In genomic region chr6:128844131-128844530, GRCm38 (mm10) we compare ENCODE assay signal across 8 mouse cellular contexts. TPM values are rescaled to one million over a fixed set of nuclear protein-coding genes. Genes with fewer than 3 reads are reported as not detected.
DNase-seq lines count a peak whose midpoint lies in the region; ATAC-seq and TF ChIP-seq lines count a peak whose summit lies in the region.

No protein-coding gene starts in this region.

- H3K9ac ChIP-seq in embryonic facial prominence, embryonic 13.5 days, result peak overlapping the region; percentile 78
- H3K9ac ChIP-seq in limb, embryonic 12.5 days (replicated peaks), result no peak overlapping the region

- peak overlapping the region; percentile 97 for H3K4me3 ChIP-seq in layer of hippocampus, adult 2 months
- peak overlapping the region; percentile 79 for H3K4me3 ChIP-seq in embryonic facial prominence, embryonic 13.5 days
- H3K4me3 ChIP-seq in limb, embryonic 12.5 days (replicated peaks), result peak overlapping the region; percentile 75

- peak overlapping the region; percentile 69 for H3K4me2 ChIP-seq in embryonic facial prominence, embryonic 13.5 days
- H3K4me2 ChIP-seq in limb, embryonic 12.5 days, result peak overlapping the region; percentile 62

- H3K27ac ChIP-seq in layer of hippocampus, adult 2 months, result peak overlapping the region; percentile 86
- peak overlapping the region; percentile 96 for H3K27ac ChIP-seq in embryonic facial prominence, embryonic 13.5 days
- H3K27ac ChIP-seq in limb, embryonic 12.5 days, result peak overlapping the region; percentile 91; the same call in 1 of the 2 replicates

- H3K4me1 ChIP-seq in embryonic facial prominence, embryonic 13.5 days, result peaks cover 12% of the 10 kb centered on the region; the same call in 1 of the 2 replicates
- peaks cover 18% of the 10 kb centered on the region for H3K4me1 ChIP-seq in limb, embryonic 12.5 days (replicated peaks)

- no peaks in the 10 kb centered on the region for H3K36me3 ChIP-seq in embryonic facial prominence, embryonic 13.5 days
- no peaks in the 10 kb centered on the region for H3K36me3 ChIP-seq in limb, embryonic 12.5 days
- peaks cover 7% of the 10 kb centered on the region for H3K36me3 ChIP-seq in splenic B cell, adult 2 months (ENCODE audit: control insufficient read depth, insufficient read depth, low read length, poor library complexity, severe bottlenecking)

- no peaks in the 10 kb centered on the region for H3K9me3 ChIP-seq in embryonic facial prominence, embryonic 13.5 days
- H3K9me3 ChIP-seq in limb, embryonic 12.5 days, result no peaks in the 10 kb centered on the region

- no peak for ATAC-seq in embryonic facial prominence, embryonic 13.5 days (ENCODE audit: insufficient number of reproducible peaks, insufficient read depth, low FRiP score, low TSS enrichment, low read depth)
- no peak for ATAC-seq in limb, embryonic 12.5 days (ENCODE audit: insufficient number of reproducible peaks, insufficient read depth, low FRiP score, low TSS enrichment, low read depth)

- no peak for TF ChIP-seq CTCF in layer of hippocampus, adult 2 months (conservative IDR thresholded peaks at IDR 0.05)

- H3K27me3 ChIP-seq in embryonic facial prominence, embryonic 13.5 days, result no peaks in the 10 kb centered on the region
- no peaks in the 10 kb centered on the region for H3K27me3 ChIP-seq in limb, embryonic 12.5 days
- no peaks in the 10 kb centered on the region for H3K27me3 ChIP-seq in splenic B cell, adult 2 months (ENCODE audit: control insufficient read depth, insufficient read depth, low read length, poor library complexity, severe bottlenecking)

- WGBS in embryonic facial prominence, embryonic 13.5 days, result 27% methylated on average over 8 of the region's 8 CpGs
- WGBS in limb, embryonic 12.5 days, result 36% methylated on average over 8 of the region's 8 CpGs

- DNase-seq in layer of hippocampus, adult 2 months (ENCODE audit: low spot score in 2 of 2), result no peak
- DNase-seq in layer of hippocampus, adult 9-10 months (ENCODE audit: low spot score), result no peak
- DNase-seq in NIH3T3 (ENCODE audit: low read depth), result peak; percentile 30
- peak; percentile 34 for DNase-seq in splenic B cell, adult 2 months (ENCODE audit: low read depth, low spot score)
- DNase-seq in gastrocnemius, adult 8-10 months (ENCODE audit: low spot score in 2 of 2), result no peak
- DNase-seq in lung, postnatal 10 days, result no peak

RNA-seq across cellular contexts. Expression of gene Klrb1b, which starts 18.0 kb away (rescaled TPM):
- not detected for total RNA-seq in layer of hippocampus, adult 2 months (2021)
- polyA plus RNA-seq in embryonic facial prominence, embryonic 13.5 days (2015; fragmentation: Nextera tagmentation; extraction: Ambion mirVana), result 0.19 TPM in 1 of 2 replicates, not detected in the other
- polyA plus RNA-seq in limb, embryonic 12.5 days (2016; fragmentation: Nextera tagmentation; extraction: Ambion mirVana), result not detected in 2 replicates
- total RNA-seq in gastrocnemius, adult 8-10 months (2022), result not detected

RNA-seq across cellular contexts. Expression of gene Gm44511, which starts 18.0 kb away (rescaled TPM):
- not detected for total RNA-seq in layer of hippocampus, adult 2 months (2021)
- polyA plus RNA-seq in embryonic facial prominence, embryonic 13.5 days (2015; fragmentation: Nextera tagmentation; extraction: Ambion mirVana), result not detected in 2 replicates
- polyA plus RNA-seq in limb, embryonic 12.5 days (2016; fragmentation: Nextera tagmentation; extraction: Ambion mirVana), result not detected in 2 replicates
- under 1 TPM in 1 of 4 experiments, not detected in 3; 0.61 TPM for total RNA-seq in gastrocnemius, adult 8-10 months (2022)

RNA-seq across cellular contexts. Expression of gene Clec2i, which starts 43.3 kb away (rescaled TPM):
- not detected for total RNA-seq in layer of hippocampus, adult 2 months (2021)
- 0.19 and 0.20 TPM in 2 replicates for polyA plus RNA-seq in embryonic facial prominence, embryonic 13.5 days (2015; fragmentation: Nextera tagmentation; extraction: Ambion mirVana)
- polyA plus RNA-seq in limb, embryonic 12.5 days (2016; fragmentation: Nextera tagmentation; extraction: Ambion mirVana), result not detected in 2 replicates
- not detected for total RNA-seq in gastrocnemius, adult 8-10 months (2022)

RNA-seq across cellular contexts. Expression of gene BC035044, which starts 46.8 kb away (rescaled TPM):
- 1 to 10 TPM; 2.0 to 2.8 TPM for total RNA-seq in layer of hippocampus, adult 2 months (2021)
- polyA plus RNA-seq in embryonic facial prominence, embryonic 13.5 days (2015; fragmentation: Nextera tagmentation; extraction: Ambion mirVana), result 0.77 and 0.90 TPM in 2 replicates
- 0.51 and 0.70 TPM in 2 replicates for polyA plus RNA-seq in limb, embryonic 12.5 days (2016; fragmentation: Nextera tagmentation; extraction: Ambion mirVana)
- total RNA-seq in gastrocnemius, adult 8-10 months (2022), result not detected

RNA-seq across cellular contexts. Expression of gene Klrb1c, which starts 55.1 kb away (rescaled TPM):
- total RNA-seq in layer of hippocampus, adult 2 months (2021), result not detected
- polyA plus RNA-seq in embryonic facial prominence, embryonic 13.5 days (2015; fragmentation: Nextera tagmentation; extraction: Ambion mirVana), result 0.10 TPM in 1 of 2 replicates, not detected in the other
- not detected in 2 replicates for polyA plus RNA-seq in limb, embryonic 12.5 days (2016; fragmentation: Nextera tagmentation; extraction: Ambion mirVana)
- not detected for total RNA-seq in gastrocnemius, adult 8-10 months (2022)

Comparison
In these comparisons a context has a peak if more than half of its experiments do, and no peak if none do; other contexts are left out.
1. DNase-seq: peak in NIH3T3 (single experiment) and splenic B cell, adult 2 months (single experiment); none in layer of hippocampus, adult 2 months (0 of 2), layer of hippocampus, adult 9-10 months (single experiment), gastrocnemius, adult 8-10 months (0 of 2) and lung, postnatal 10 days (single experiment).
2. Peak in every context shown above with its lines, with median percentiles within 50 percentile points of each other: H3K27ac ChIP-seq and H3K4me3 ChIP-seq.